Mouse (Mus musculus) thymus, adult 2 months (tissue): ENCODE results near the gene Cdh5. TPM values are rescaled to one million over a fixed set of nuclear protein-coding genes. Genes with fewer than 3 reads are reported as not detected.
A peak's percentile ranks its signal among the peaks of the same experiment; 100 is the strongest.

Experiments used
- DNase-seq: peaks from one replicate; pipeline ENCODE4 v3.0.0; 2021
- H3K27ac ChIP-seq: fragments of 200-500 bp; 2 replicates; pipeline ENCODE4 v1.5.1; 2012; ENCODE audit warnings: low read length, control low read depth; ENCODE audit not compliant: control insufficient read depth, insufficient read depth
- H3K27me3 ChIP-seq: fragments of 200-500 bp; 2 replicates; pipeline ENCODE4 v1.6.1; 2012; ENCODE audit warnings: mild to moderate bottlenecking, low read length, moderate library complexity, mixed read lengths; ENCODE audit not compliant: control insufficient read depth, insufficient read depth
- H3K36me3 ChIP-seq: fragments of 200-500 bp; 2 replicates; pipeline ENCODE4 v1.6.1; 2012; ENCODE audit warnings: mild to moderate bottlenecking, low read length, moderate library complexity; ENCODE audit not compliant: control insufficient read depth, insufficient read depth
- H3K4me1 ChIP-seq: fragments of 200-500 bp; replicated peaks from 2 replicates; pipeline ENCODE4 v1.6.1; 2012; ENCODE audit warnings: low read length; ENCODE audit not compliant: control insufficient read depth, insufficient read depth
- H3K4me3 ChIP-seq: fragments of 200-500 bp; 2 replicates; pipeline ENCODE4 v1.5.1; 2012; ENCODE audit warnings: mild to moderate bottlenecking, low read length, control low read depth, moderate library complexity; ENCODE audit not compliant: control insufficient read depth, insufficient read depth
- CTCF ChIP-seq: fragments of 200-500 bp; IDR thresholded peaks from 2 replicates; pipeline ENCODE4 v1.5.1; 2012; ENCODE audit warnings: mild to moderate bottlenecking, control low read depth, low read length, moderate library complexity, borderline replicate concordance; ENCODE audit not compliant: control insufficient read depth, poor library complexity, insufficient read depth; ENCODE audit errors: extremely low read depth
- POLR2A ChIP-seq: fragments of 200-500 bp; IDR thresholded peaks from 2 replicates; pipeline ENCODE4 v1.6.1; 2012; ENCODE audit warnings: mild to moderate bottlenecking, low read length, control low read depth, moderate library complexity; ENCODE audit not compliant: control insufficient read depth, poor library complexity, insufficient read depth; ENCODE audit errors: extremely low read depth
- WGBS: fragments of 180-500 bp; shearing (Covaris S2); methylation state at CpG from one replicate; pipeline ENCODE4 v1.1.7; 2018; 5-methylcytosine and 5-hydroxymethylcytosine counted together
- polyA plus RNA-seq: library from polyadenylated mRNA; depleted of rRNA; stranded (reverse); fragments of >200 nt; gene quantifications from 2 replicates; pipeline ENCODE4 v1.2.3, GENCODE M21; 2012

The Cdh5 gene
- polyA plus RNA-seq, 1 experiment, result 17.4 TPM

- 43% methylated on average over 15 of the region's 15 CpGs for WGBS
- Histone ChIP-seq H3K4me3 (no peak overlapping the region), H3K4me1 (no peaks in the 10 kb centered on the region), H3K36me3 (no peaks in the 10 kb centered on the region), H3K27me3 (no peaks in the 10 kb centered on the region), H3K27ac (no peak overlapping the region)
- TF ChIP-seq CTCF (peak; percentile 43; the same call in 1 of the 2 replicates), POLR2A (no peak)
- peak; percentile 74 for DNase-seq
Measured at GRCm38 (mm10) chr8:104145981-104146689, 44.7 kb downstream of the Cdh5 start.

GRCm38 (mm10) chr8:104146717-104147494, 45.5 kb downstream of the Cdh5 start:
- no peak for DNase-seq
- Histone ChIP-seq H3K27ac (no peak overlapping the region), H3K4me3 (no peak overlapping the region), H3K4me1 (no peaks in the 10 kb centered on the region), H3K36me3 (no peaks in the 10 kb centered on the region), H3K27me3 (no peaks in the 10 kb centered on the region)
- no peak for TF ChIP-seq POLR2A
- no peak for TF ChIP-seq CTCF
- WGBS, result 95% methylated on average over 15 of the region's 15 CpGs

DNA sequence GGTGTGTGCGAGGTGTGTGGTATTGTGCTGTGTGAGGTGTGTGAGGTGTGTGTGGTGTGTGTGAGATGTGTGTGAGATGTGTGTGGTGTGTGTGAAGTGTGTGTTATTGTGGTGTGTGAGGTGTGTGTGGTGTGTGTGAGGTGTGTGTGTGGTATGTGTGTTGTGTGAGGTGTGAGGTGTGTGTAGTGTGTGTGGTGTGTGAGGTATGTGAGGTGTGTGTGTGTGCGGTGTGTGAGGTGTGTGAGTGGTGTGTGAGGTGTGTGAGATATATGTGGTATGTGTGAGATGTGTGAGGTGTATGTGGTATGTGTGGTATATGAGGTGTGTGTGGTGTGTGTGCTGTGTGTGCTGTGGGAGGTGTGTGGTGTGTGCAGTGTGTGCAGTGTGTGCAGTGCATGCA, 46.5 kb downstream of the Cdh5 start:
- WGBS, result 100% methylated on average over 2 of the region's 2 CpGs
- Histone ChIP-seq H3K36me3 (no peaks in the 10 kb centered on the region), H3K4me3 (no peak overlapping the region), H3K27ac (no peak overlapping the region), H3K27me3 (no peaks in the 10 kb centered on the region), H3K4me1 (no peaks in the 10 kb centered on the region)
- TF ChIP-seq CTCF (no peak), POLR2A (no peak)
- no peak for DNase-seq

DNA sequence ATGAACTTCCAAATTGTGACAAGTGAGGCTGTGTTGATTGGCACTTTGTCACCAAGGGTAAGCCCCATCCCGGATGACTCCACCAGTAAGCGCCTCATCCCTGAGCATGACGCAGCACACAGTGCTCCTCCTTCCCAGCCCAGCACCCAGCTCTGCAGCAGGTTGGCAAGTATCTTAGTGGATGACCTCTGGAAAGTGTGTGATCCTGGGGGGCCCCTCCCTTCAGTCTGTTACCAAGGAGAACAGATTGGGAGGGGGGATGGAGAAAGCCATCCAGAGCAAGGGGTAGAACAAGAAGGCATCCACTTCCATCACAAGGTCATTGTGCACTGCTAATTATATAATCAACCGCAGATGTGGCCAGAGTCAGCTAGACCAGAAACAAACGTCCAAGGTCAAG, 59.3 kb downstream of the Cdh5 start:
- Histone ChIP-seq H3K27ac (no peak overlapping the region), H3K27me3 (no peaks in the 10 kb centered on the region), H3K36me3 (no peaks in the 10 kb centered on the region), H3K4me3 (no peak overlapping the region), H3K4me1 (no peaks in the 10 kb centered on the region)
- no peak for DNase-seq
- no peak for TF ChIP-seq CTCF
- TF ChIP-seq POLR2A, result no peak
- WGBS, result 92% methylated on average over 5 of the region's 5 CpGs

DNA sequence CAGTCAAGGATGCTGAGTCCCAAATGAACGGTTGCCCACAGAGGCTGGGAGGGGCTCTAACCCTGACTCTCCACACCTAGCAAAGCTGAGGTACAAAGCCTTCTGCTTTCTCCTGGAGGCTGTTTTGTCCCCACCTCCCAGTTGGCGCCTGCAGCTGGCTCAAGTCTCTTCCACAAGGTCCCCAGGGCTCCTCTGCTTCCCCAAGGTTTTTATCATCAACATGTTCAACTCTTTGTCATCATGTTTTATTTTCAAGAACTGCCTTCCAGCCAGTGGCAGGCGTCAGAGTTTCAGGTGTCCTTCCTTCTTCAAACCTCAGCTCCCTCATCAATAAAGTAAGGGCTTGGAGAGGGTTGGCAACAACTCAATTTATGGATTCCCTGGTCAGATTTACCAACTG, 68.0 kb downstream of the Cdh5 start:
- Histone ChIP-seq H3K4me3 (no peak overlapping the region), H3K27me3 (peaks cover 19% of the 10 kb centered on the region), H3K36me3 (no peaks in the 10 kb centered on the region), H3K27ac (no peak overlapping the region), H3K4me1 (no peaks in the 10 kb centered on the region)
- TF ChIP-seq CTCF (no peak), POLR2A (no peak)
- 69% methylated on average over 3 of the region's 3 CpGs for WGBS
- DNase-seq, result no peak

- DNase-seq, result no peak
- peaks cover 19% of the 10 kb centered on the region for H3K27me3 ChIP-seq
- peak within 1 kb of the TSS; percentile 9 for H3K4me3 ChIP-seq
- no peak within 1 kb of the TSS for H3K27ac ChIP-seq
- no peaks in the 10 kb centered on the region for H3K36me3 ChIP-seq
- no peak for TF ChIP-seq CTCF
- TF ChIP-seq POLR2A, result no peak
- H3K4me1 ChIP-seq, result no peaks in the 10 kb centered on the region
- 5% methylated on average over 77 of the region's 87 CpGs for WGBS
Measured at GRCm38 (mm10) chr8:104170118-104171049, 69.0 kb downstream of the Cdh5 start, which contains the start of gene Bean1. Gene Bean1, plus strand, starts transcription at chr8:104170442.
